Mouse (Mus musculus) liver, embryonic 14.5 days (tissue): ENCODE measurements at regions not wholly inside any gene's neighbourhood (a gene's known extent, or its start where the extent isn't known, plus 50 kb on each side); places are given as distances from the start of the nearest gene placed in this dataset.

Experiments used
- ATAC-seq: fragments of 200-750 bp; cut with Nextera tagmentation; 2 replicates; pipeline ENCODE4 v1.8.0; 2017; ENCODE audit warnings: moderate number of reproducible peaks, mild to moderate bottlenecking, moderate library complexity; ENCODE audit not compliant: insufficient read depth
- DNase-seq, 3 experiments: peaks; one replicate each; pipeline ENCODE4 v3.0.0-alpha.2; 2012 to 2013; ENCODE audit warnings: low read depth in 3 of 3, low spot score in 3 of 3
- H3K27ac ChIP-seq: fragments of 300-500 bp; sonication (generic); 2 replicates; pipeline ENCODE4 v1.5.1; 2014; ENCODE audit warnings: moderate library complexity, mild to moderate bottlenecking, control low read depth, inconsistent platforms
- H3K27me3 ChIP-seq: fragments of 300-500 bp; sonication (generic); 2 replicates; pipeline ENCODE4 v1.6.1; 2014; ENCODE audit warnings: mild to moderate bottlenecking, low read length, moderate library complexity; ENCODE audit not compliant: control insufficient read depth, insufficient read depth
- H3K36me3 ChIP-seq: fragments of 300-500 bp; sonication (generic); replicated peaks from 2 replicates; pipeline ENCODE4 v1.6.1; 2014; ENCODE audit warnings: low read depth; ENCODE audit not compliant: control insufficient read depth, insufficient read depth
- H3K4me1 ChIP-seq, 2 experiments: fragments of 200-500 bp in 1 of 2; fragments of 300-500 bp in 1 of 2; sonication (generic) in 1 of 2; replicated peaks; 2 replicates each; pipeline ENCODE4 v1.6.1; 2012 to 2014; ENCODE audit warnings: antibody characterized with exemption in 1 of 2, inconsistent platforms in 1 of 2, low read length in 1 of 2; ENCODE audit not compliant: control insufficient read depth in 2 of 2, insufficient read depth in 2 of 2
- H3K4me2 ChIP-seq: fragments of 300-500 bp; sonication (generic); 2 replicates; pipeline ENCODE4 v1.6.1; 2014; ENCODE audit warnings: low read depth, mild to moderate bottlenecking, control low read depth, moderate library complexity
- H3K4me3 ChIP-seq, 2 experiments: fragments of 200-500 bp in 1 of 2; fragments of 300-500 bp in 1 of 2; sonication (generic) in 1 of 2; 2 replicates each; pipeline ENCODE4 v1.5.1; 2012 to 2014; ENCODE audit warnings: low read depth in 2 of 2, low read length in 2 of 2, mild to moderate bottlenecking in 2 of 2, control low read depth in 1 of 2, inconsistent platforms in 1 of 2, moderate library complexity in 1 of 2; ENCODE audit not compliant: insufficient read depth in 1 of 2
- H3K9ac ChIP-seq: fragments of 300-500 bp; sonication (generic); replicated peaks from 2 replicates; pipeline ENCODE4 v1.6.1; 2014; ENCODE audit warnings: mild to moderate bottlenecking, control low read depth, moderate library complexity
- H3K9me3 ChIP-seq: fragments of 300-500 bp; sonication (generic); 2 replicates; pipeline ENCODE4 v1.6.1; 2016; ENCODE audit warnings: low read length, mixed read lengths; ENCODE audit not compliant: control insufficient read depth
- CTCF ChIP-seq: IDR thresholded peaks from 2 replicates; pipeline ENCODE4 v1.5.1; 2016; ENCODE audit warnings: antibody characterized with exemption, low read depth, control low read depth
- EP300 ChIP-seq: IDR thresholded peaks from 2 replicates; pipeline ENCODE4 v1.6.1; 2016; ENCODE audit warnings: antibody characterized with exemption, low read depth
- WGBS: fragments of 180-500 bp; shearing (Covaris S2); extraction: QIAGEN DNeasy Blood & Tissue Kit; methylation state at CpG from one replicate; pipeline ENCODE4 v1.1.7; 2014; ENCODE audit not compliant: insufficient replicate concordance; 5-methylcytosine and 5-hydroxymethylcytosine counted together

- ATAC-seq = no peak
- Histone ChIP-seq H3K4me3 (no peak overlapping the region), H3K27me3 (no peaks in the 10 kb centered on the region), H3K4me1 (no peaks in the 10 kb centered on the region), H3K9ac (no peak overlapping the region), H3K27ac (no peak overlapping the region), H3K4me2 (no peak overlapping the region), H3K9me3 (no peaks in the 10 kb centered on the region), H3K36me3 (no peaks in the 10 kb centered on the region)
- 64% methylated on average over 9 of the region's 9 CpGs for WGBS
- DNase-seq = no peak
- TF ChIP-seq EP300 (no peak), CTCF (no peak)
Measured at GRCm38 (mm10) chr7:82943376-82943775, 76.2 kb downstream of the Mex3b start.

GRCm38 (mm10) chr7:82943797-82944196 lies 76.7 kb downstream of the Mex3b start:
- DNase-seq (no peak), ATAC-seq (no peak)
- Histone ChIP-seq H3K4me2 (no peak overlapping the region), H3K9me3 (no peaks in the 10 kb centered on the region), H3K36me3 (no peaks in the 10 kb centered on the region), H3K4me1 (no peaks in the 10 kb centered on the region), H3K27ac (no peak overlapping the region), H3K9ac (no peak overlapping the region), H3K4me3 (no peak overlapping the region), H3K27me3 (no peaks in the 10 kb centered on the region)
- 62% methylated on average over 1 of the region's 1 CpGs for WGBS
- no peak for TF ChIP-seq CTCF

- H3K9ac ChIP-seq = no peak overlapping the region
- TF ChIP-seq CTCF (no peak), EP300 (no peak)
- H3K4me3 ChIP-seq = no peak overlapping the region
- no peak overlapping the region for H3K4me2 ChIP-seq
- DNase-seq (no peak), ATAC-seq (no peak)
- H3K4me1 ChIP-seq = no peaks in the 10 kb centered on the region
- H3K27ac ChIP-seq = no peak overlapping the region
- no peaks in the 10 kb centered on the region for H3K9me3 ChIP-seq
- no peaks in the 10 kb centered on the region for H3K36me3 ChIP-seq
- H3K27me3 ChIP-seq = no peaks in the 10 kb centered on the region
- WGBS = 61% methylated on average over 6 of the region's 6 CpGs
Measured at GRCm38 (mm10) chr7:82949372-82949771, 82.2 kb downstream of the Mex3b start.

GRCm38 (mm10) chr7:82957208-82957977 lies 90.3 kb downstream of the Mex3b start:
- no peak overlapping the region for H3K9ac ChIP-seq
- TF ChIP-seq CTCF (no peak), EP300 (no peak)
- H3K36me3 ChIP-seq = no peaks in the 10 kb centered on the region
- no peaks in the 10 kb centered on the region for H3K9me3 ChIP-seq
- H3K4me2 ChIP-seq = no peak overlapping the region
- no peak overlapping the region for H3K27ac ChIP-seq
- DNase-seq = no peak
- H3K4me1 ChIP-seq = no peaks in the 10 kb centered on the region
- no peak for ATAC-seq
- WGBS = 58% methylated on average over 20 of the region's 20 CpGs
- H3K27me3 ChIP-seq = no peaks in the 10 kb centered on the region
- H3K4me3 ChIP-seq = no peak overlapping the region

GRCm38 (mm10) chr7:82970599-82970998 lies 103.5 kb downstream of the Mex3b start:
- ATAC-seq = no peak
- Histone ChIP-seq H3K9ac (no peak overlapping the region), H3K4me2 (no peak overlapping the region), H3K4me3 (no peak overlapping the region), H3K36me3 (no peaks in the 10 kb centered on the region), H3K4me1 (no peaks in the 10 kb centered on the region), H3K27me3 (no peaks in the 10 kb centered on the region), H3K9me3 (no peaks in the 10 kb centered on the region), H3K27ac (no peak overlapping the region)
- TF ChIP-seq CTCF (no peak), EP300 (no peak)
- no peak for DNase-seq
- WGBS = 48% methylated on average over 1 of the region's 1 CpGs
